Mouse (Mus musculus) gastrocnemius, adult 18-20 months (tissue): ENCODE measurements around the gene Lgals3bp. TPM values are rescaled to one million over a fixed set of nuclear protein-coding genes. Genes with fewer than 3 reads are reported as not detected.

ENCODE experiments used
- DNase-seq: peaks from one replicate; pipeline ENCODE4 v3.0.0; 2021; ENCODE audit warnings: low spot score
- long read RNA-seq, 2 experiments: library from polyadenylated mRNA; stranded (forward); transcript quantifications; one replicate each; pipeline ENCODE4 v2.0.0; 2021
- total RNA-seq, 2 experiments: library from RNA; stranded (reverse); gene quantifications; 2 replicates each; pipeline ENCODE4 v1.2.3; 2021

The Lgals3bp gene
- total RNA-seq: 10 to 100 TPM; 15.8 to 17.1 TPM
- long read RNA-seq, experiment 1, transcript Lgals3bp-201 (6 exons, 2,330 nt): major isoform, 6 of 10 reads
- long read RNA-seq, experiment 1, partial matches to known transcripts: 4 of 10 reads
- long read RNA-seq, experiment 1, other reads (novel, unspliced or antisense): 0 of 10 reads
- long read RNA-seq, experiment 2, transcript Lgals3bp-201 (6 exons, 2,330 nt): major isoform, 6 of 9 reads
- long read RNA-seq, experiment 2, partial matches to known transcripts: 3 of 9 reads
- long read RNA-seq, experiment 2, other reads (novel, unspliced or antisense): 0 of 9 reads

DNA sequence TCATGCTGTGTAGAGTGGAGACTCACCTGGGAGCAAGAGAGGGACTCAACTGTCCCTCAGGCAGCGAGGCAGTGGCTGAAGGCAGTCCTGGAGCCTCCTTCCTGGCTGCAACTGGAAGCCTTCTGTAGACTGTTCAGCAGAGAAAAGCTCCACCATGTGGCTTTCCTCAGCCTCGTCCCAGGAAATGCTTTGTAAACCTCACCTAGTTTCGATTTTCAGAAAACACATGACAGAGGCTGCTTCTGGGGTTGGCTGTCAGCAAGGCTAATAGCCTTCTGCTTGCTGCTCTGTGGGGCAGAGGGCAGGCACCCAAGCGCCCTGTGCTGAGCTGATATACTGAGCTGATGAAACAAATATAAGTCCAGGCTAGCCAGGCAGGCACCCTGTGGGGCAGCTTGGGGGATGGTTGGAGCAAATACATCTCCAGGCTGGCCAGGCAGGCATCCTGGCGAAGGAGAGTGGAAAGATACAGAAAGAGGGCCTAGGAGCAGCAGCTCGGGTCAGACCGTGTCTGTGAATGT is at the start of gene Lgals3bp:
Gene Lgals3bp, minus strand, starts transcription at position 333 of the 521 bp plus-strand sequence.
- DNase-seq: peak; percentile 80

DNA sequence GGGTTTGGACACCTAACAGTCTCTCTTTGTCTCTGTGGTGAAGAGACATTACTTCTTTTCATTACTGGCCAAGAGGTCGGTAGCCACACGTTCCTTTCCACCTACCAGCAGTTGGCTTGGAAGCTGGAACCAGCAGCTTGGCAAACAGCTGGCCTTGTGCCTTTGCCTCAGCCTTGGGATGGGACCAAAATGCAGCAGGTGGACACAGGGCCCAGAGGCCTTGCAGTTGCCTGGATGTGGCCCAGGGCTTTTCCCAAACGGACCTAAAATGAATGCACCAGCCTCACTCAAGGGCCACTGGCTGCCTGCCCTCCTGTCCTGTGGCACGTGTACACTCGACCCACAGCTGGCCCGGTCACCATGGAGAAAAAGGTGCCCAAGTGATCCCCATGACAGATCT is 49.3 kb upstream of the Lgals3bp start:
- DNase-seq: no peak

DNA sequence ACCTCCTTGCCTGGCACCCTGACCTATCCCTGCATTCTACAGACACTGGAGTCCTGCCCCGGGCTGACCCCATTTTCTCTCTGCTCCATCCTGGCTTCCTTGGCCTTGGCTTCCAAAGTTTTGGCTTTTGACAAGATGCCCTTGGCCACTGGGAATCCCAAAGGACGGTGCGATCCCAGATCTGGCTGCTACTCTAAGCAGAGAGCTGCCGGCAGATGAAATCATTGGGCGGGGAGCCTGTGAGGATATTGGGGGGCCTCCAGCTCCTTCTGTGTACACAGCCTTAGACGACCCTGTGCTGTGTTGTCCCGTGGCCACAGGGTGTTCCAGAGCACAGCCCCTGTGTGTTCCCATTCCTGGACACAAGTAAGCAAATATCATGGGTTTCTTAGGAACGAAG is 46.5 kb upstream of the Lgals3bp start:
- peak; percentile 88 for DNase-seq

DNA sequence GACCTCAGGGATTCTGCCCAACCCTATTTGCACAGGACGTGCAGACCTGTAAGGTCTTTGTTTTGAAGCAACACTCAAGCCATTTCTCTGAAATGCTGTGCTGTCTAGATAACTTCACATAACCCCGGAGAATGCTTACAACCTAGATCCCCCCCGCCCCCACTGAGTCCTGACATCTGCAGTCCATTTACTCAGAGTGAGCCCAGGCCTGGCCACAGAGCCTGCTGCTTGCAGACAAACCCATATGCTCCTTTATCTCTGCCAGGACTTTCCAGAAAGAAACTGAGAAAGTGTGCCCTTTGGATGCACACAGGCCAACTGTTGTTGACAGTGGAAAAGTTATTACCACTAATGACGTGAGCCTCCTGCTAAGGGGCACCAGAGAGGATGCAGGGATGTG is 45.5 kb upstream of the Lgals3bp start:
- DNase-seq: no peak

DNA sequence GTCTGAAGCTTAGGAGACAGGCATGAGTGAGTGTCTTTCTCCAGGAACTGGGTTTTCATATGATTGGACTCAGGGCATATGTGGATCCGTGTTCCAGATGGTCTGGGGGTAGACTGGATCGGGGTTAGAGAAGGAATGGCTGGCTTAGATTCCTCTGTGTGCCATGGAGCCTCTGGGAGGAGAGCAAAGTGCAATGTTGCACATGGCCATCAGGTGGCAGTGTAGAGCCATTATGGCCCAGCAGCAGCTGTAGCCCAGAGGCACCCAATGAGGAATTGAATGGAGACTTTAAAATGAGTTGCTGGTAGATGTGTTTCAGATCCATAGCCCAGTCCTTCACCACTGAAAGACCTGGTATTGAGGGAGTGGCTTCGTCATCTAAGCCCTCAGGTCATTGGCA is 44.0 kb upstream of the Lgals3bp start:
- DNase-seq: peak; percentile 72

DNA sequence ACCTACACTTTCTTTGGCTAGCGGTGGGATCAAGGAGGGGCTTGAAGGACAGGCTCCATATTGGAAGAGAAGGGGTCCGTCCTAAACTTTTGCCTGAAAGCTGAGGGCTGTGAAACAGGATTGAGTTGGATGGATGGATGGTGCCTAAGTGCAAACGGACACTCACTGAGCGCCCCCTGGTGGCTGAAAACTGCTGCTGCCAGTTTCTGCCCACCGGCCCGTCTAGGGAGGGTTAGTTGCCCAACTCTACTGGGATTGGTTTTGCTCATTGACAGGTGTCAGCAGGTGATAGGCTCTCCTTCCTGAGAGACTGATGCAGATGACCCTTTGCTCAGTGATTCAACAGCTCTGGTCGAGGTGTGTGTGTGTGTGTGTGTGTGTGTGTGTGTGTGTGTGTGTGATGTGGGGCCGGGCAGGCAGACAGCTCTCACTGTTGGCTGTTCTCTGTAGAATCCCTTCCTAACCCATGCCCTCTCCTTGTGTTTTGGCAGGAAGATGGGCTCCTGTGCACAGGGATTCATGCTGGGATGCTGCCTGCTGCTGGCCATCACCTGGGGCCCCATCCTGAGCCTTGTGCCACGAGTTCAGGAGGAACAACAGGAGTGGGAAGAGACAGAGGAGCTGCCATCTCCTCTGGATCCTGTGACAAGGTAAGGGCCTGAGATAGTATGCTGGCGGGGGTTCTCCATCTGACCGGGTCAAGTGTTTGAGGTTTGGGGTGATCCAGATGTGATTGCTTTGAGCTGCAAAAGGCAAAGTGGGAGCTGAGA is 41.5 kb upstream of the Lgals3bp start:
- peak; percentile 70 for DNase-seq

DNA sequence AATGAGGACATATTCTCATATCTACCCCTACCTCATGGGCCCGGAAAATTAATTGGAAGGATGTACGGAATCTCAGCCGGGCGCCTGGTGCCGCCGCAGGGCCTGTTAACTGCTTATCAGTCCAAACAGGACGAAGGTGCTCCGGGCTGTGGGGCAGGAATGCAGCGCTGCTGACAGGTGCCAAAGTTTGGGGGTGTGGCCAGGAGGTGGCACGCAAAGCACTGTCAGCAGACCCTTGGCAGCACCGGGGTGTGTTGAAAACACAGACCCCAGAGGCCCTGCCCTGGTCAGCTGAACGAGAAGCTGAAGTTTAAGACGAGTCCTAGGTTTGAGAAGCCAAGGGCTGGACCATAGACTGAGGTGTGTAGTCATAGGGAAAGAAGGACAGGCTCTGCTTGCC is 40.8 kb upstream of the Lgals3bp start:
- no peak for DNase-seq

DNA sequence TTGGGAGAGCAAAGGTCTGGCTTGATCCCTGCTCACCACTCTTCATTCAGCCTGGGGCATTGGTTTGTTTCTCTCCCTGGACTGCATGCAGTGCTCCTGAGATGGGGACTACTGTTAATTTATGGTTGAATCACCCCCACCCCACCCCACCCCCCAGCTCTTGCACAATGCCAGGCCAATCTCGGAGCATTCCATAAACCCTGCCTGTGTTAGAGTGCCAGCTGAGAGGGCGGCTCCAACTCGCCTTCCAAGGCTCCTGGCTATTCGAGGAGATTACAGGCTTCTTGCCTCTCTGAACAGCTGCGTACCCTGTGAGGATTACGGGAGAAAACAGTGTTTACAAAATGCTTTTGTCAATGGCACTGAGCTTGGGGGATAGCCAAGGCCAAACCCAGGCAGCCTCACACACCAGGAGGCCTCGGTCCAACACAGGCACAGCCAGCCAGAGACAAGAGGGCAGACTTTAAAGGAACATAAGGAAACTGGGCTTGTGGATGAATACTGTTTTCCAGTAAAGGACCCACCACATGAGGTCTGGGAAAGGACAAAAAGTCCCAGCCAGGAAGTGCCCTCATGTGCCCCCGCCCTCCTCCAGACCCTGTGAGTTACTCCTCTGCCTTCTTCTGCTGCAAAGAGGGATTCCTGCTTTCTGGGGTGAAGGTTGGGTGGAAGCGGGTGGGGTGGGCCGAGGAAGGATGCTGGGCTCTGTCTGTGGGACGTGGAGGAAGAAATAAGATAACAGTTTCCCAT is 36.9 kb upstream of the Lgals3bp start:
- no peak for DNase-seq

DNA sequence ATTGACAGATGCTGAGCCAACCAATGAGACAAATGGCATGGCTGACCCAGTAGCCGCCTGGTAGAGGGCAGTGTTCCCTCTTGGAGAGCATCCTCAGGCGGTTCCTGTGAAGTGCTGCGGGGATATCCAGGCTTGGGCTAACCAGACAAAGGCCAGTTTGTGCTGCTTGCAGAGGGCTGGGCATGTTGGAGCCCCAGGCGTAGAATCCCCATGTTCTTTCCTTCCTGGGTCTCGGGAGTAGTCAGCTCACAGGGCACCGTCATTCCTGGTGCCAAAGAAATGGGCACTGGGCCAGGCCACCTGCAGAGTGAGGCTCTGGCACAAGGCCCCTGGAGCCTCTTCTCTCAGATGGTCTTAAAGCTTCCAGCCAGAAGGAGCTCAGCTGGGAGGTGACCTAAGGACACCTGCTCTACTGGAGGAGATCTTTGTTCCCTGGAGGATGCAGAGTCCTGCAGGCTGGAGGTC is 34.6 kb upstream of the Lgals3bp start:
- DNase-seq: no peak

DNA sequence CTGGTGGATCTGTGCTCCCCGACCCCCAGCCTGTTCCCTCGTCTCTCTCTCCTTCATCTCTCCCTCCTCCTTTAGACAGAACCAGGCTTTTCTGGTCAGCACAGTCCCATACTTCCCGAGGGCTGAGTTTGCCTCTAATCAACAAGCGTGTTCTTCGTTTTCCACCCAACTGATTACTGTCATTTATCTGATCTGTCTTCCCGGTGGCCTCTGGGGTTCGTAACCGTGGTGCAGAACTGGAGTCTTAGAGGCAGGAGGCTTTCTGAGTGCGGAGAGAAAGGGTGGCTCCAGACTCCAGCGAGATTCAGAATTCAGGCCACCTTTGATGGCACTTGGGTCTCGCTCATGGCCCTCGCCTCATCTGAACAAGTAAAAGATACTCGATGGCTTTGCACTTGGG is 32.2 kb upstream of the Lgals3bp start:
- DNase-seq: no peak

DNA sequence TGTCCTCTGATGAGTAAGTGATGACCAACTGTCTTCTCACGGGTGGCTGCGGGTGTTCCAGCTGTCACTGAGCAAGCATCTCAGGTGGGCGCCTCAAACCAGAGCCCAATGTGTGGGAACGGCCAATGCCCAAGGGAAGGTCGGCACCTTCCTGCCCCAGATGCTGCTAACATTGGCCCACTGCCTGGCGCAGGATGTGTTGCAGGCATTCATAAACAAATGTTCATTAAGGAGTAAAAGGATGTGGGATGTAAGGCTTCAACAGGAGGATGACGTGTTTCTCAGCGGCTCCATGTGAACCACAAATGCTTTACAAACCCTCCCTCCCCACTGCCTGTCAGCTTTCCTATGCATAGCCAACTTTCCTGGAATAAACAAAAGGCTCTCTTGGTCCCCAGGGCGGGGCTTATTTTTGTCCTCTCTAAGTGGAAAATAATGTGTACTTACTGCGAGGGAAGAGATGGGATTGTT is 31.5 kb upstream of the Lgals3bp start:
- DNase-seq: no peak

DNA sequence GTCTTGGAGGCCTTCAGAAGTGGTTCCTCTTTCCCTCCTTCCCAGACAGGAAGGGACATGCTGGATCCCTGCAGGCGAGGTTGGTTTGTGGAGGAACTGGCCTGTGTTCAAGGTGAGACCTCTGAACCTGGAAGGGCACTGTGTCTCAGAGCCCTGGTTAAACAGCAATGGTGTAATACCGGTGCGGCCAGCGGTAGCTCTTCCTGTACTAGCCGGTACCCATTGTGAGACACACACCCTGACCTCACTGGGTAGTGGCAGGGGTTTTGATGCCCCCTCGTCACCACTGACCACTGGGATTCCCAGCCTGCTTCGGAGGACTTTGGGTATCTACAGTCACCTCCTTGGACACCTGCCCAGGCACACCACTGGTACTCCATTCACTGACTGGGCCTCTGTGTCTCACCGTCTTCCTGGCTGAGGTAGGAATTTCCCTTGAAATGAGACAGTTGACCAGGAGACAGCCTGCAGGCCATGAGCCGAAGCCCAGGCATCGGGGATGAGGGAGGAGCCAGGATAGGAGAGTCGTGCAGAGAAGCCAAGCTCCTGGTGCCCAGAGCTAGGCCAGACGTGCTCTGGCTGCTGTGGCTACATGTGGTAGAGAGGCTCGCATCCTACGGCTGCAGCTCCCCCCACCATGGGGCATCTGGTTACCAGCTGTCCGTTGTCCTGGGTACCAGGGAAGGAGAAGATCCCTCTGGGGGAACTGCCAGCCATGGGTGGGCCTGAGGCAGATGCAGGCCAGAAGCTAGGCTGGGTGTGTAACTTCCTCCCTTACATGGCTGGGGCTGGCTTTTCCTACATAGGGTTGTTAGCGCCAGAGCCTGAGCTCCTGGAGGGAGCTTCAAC is 29.4 kb upstream of the Lgals3bp start:
- no peak for DNase-seq

DNA sequence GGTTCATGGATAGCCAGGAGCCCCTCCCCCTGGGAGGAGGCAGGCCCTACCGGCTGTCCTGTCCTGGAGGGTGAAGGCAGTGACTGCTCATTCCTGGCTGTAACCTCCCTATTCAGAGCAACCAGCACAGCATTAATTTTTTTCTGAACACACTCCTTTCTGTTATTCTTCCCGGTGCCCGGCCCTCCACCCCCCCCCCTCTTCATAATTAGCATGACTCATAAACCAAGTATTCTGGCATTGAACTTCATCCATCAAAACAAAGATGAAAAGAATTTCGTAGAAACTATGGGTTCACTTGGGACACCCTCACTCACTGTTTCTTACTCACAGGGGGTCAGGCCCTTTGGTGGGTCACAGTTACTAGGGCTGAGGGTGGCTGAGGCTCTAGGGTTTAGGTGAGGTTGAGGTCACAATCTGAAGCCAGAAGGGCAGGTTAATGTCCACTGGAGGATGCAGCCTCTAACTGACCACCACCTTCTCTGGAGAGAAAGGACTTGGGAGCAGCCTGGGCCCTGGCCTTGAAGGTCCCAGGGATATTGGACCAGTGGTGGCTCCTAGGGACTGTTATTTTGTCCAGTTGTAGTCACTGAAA is 28.5 kb upstream of the Lgals3bp start:
- DNase-seq: no peak

DNA sequence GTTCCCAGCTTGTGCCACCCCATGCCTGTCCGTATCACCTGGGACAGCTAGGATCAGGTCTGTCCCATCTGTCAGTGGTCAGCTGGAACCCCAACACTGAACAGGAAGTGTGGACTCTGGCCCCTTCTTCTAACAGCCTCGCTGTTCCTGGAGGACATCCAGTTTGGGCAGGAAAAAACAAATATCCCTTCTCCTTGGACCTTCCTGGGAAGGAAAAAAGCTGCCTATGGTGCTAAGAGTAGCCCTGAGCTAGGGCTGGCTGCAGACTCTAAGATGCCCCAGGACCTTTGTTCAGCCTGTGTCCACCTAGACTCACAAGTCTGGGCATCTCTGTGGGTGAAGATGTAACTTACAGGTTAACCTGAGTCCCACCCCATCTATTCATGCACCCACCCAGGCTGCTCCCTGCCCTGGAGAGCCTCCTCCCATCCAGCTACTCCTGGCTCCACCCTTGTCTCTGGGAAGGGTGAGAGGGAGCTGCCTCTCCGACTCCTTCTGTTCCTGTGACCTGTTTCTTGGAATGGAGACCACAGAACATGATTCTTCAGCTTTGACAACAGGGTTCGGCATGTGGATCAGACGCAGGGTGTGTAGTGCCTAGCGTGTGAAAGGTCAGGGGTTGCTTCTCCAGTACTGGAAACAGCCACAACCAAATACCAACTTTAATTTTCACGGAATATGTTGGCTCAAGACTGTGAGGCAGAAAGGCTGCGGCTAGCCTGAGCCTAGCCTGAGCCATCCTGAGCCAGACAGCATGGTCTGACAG is 27.2 kb upstream of the Lgals3bp start:
- DNase-seq: peak; percentile 35

DNA sequence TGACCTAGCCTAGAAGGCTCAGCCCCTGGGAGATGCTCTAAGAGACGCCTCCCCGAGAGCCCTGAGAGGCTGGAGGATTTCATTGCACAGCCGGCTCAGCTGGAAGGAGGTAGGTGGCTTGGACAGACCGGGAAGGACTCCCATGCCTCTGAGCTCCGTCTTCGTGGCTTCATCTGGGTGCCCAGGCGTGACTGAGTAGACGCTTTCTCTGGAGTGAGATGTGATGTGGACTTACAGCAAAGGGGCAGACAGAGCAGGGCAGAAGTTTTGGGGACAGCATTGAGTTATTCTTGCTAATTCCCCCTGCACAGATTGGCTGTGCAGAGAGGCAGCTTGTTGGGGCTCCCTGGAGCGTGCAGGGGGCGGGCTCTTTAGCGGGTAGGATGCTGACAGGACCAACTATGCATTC is 26.6 kb upstream of the Lgals3bp start:
- DNase-seq: peak; percentile 43

DNA sequence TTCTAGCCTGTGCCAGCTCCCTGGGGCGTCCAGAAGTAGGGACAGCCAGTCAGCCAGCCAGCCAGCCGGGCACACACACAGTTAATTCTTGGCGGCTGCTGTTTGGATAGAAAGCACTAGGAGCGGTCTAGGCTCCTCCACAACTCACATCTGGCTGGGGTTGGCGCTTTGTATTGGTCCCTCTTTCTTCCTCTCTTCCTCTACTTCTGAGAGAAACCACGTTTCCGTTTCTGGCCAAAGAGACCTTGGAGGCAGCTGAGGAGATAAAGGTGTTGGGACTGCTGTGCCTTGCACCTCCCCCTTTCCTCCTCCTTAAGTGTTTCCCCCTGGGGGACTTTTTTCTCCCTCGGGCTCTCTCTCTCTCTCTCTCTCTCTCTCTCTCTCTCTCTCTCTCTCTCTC is 26.1 kb upstream of the Lgals3bp start, which contains the start of gene C1qtnf1:
Gene C1qtnf1, plus strand, starts transcription at position 218 of the 400 bp plus-strand sequence.
- peak; percentile 43 for DNase-seq

DNA sequence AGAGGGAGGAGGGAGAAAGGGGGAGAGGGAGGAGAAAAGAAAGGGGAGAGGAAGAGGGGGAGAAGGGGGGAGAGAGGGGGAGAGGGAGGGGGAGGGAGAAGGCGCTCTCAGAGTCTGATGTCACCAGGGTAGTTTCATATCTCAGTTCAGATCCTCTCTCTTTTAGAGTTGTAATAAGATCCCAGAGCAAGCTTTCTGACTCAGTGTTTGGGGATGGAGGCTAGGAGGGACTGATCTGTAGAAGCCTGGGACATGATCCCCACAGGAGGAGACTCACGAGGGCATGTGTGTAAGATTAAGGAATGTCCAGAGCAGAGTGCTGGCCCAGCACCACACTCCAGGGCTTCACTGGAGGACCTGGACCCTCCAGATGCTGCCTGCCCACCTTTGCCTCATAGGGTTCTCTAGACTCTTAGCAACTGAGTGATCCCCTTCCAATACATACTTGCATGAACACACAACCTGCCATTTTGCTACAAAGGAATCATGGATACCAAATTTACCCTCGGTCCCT is 25.4 kb upstream of the Lgals3bp start:
- no peak for DNase-seq

DNA sequence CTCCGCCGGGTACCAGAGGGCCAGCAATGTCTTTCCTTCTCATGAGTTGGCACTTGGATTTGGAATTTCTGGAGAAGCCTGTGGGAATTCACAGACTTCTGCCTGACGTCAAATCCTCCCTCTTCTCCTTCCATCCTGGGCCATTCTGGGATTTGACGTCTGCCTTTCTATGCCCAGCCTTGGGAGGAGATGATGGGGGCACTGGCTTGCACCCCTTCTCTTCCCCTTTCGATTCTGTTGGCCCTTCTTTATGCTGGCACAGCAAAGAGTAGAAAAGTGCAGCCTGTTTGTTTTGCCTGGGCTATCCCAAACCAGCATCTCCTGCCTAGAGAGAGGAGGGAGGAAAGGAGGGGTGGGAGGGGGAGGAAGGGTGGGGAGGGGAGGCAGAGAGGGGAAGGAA is 24.9 kb upstream of the Lgals3bp start:
- no peak for DNase-seq

DNA sequence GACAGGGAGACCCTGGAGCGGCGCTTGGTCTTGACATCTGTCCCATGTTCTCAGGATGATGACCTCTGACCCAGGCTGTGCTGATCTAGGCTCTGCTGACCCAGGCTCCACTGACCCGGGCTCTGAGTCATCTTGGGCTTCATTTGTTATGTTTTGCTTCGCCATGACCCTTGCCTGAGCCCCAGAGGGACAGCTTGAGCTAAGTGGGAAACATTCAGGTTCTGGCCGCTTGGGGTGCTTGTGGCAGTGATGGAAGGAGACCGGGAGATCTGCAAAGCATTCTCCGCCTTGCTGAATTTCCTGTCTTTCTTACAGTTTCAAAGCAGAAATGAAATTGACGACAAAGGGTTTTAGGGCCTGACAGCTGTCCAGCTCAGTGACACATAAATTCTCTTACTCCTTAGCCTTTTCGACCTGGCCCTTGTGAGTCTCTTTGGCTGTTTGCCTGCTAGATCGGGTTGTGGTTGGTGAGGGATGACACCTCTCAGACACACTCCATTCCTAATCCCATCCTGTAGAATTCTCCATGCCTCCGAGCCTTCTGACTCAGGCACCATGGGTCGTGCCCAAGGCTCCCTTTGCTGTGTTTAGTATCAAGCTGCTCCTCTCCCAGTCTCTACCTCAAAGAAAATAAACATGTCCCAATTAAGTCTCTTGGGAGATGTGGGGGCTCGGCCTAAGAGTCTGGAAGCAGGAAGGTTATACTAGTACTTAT is 22.9 kb upstream of the Lgals3bp start:
- DNase-seq: peak; percentile 45
